Mouse (Mus musculus) forebrain, embryonic 11.5 days (tissue): ENCODE measurements at regions not wholly inside any gene's neighbourhood (a gene's known extent, or its start where the extent isn't known, plus 50 kb on each side); places are given as distances from the start of the nearest gene placed in this dataset.

Experiments used
- ATAC-seq: fragments of 200-750 bp; cut with Nextera tagmentation; replicated peaks from 2 replicates; pipeline ENCODE4 v1.8.0; 2017; ENCODE audit warnings: moderate TSS enrichment; ENCODE audit not compliant: low FRiP score
- DNase-seq: peaks from one replicate; pipeline ENCODE4 v3.0.0-alpha.2; 2017; ENCODE audit warnings: low spot score
- H3K27ac ChIP-seq: fragments of 300-500 bp; sonication (generic); 2 replicates; pipeline ENCODE4 v1.5.1; 2014; ENCODE audit warnings: low read depth, low read length
- H3K27me3 ChIP-seq: fragments of 300-500 bp; sonication (generic); 2 replicates; pipeline ENCODE4 v1.6.1; 2014; ENCODE audit warnings: mild to moderate bottlenecking, low read length, mixed read lengths; ENCODE audit not compliant: control insufficient read depth, insufficient read depth
- H3K36me3 ChIP-seq: fragments of 300-500 bp; sonication (generic); 2 replicates; pipeline ENCODE4 v1.6.1; 2014; ENCODE audit warnings: mild to moderate bottlenecking, low read length, moderate library complexity, mixed read lengths; ENCODE audit not compliant: control insufficient read depth, insufficient read depth
- H3K4me1 ChIP-seq: fragments of 300-500 bp; sonication (generic); replicated peaks from 2 replicates; pipeline ENCODE4 v1.6.1; 2014; ENCODE audit warnings: low read length, mixed read lengths; ENCODE audit not compliant: control insufficient read depth, insufficient read depth
- H3K4me2 ChIP-seq: fragments of 300-500 bp; sonication (generic); 2 replicates; pipeline ENCODE4 v1.6.1; 2014; ENCODE audit warnings: low read depth, mild to moderate bottlenecking, low read length, moderate library complexity, mixed read lengths; ENCODE audit not compliant: severe bottlenecking
- H3K4me3 ChIP-seq: fragments of 300-500 bp; sonication (generic); 2 replicates; pipeline ENCODE4 v1.5.1; 2014; ENCODE audit warnings: low read depth, low read length
- H3K9ac ChIP-seq: fragments of 300-500 bp; sonication (generic); 2 replicates; pipeline ENCODE4 v1.6.1; 2014; ENCODE audit warnings: low read length
- H3K9me3 ChIP-seq: fragments of 300-500 bp; sonication (generic); 2 replicates; pipeline ENCODE4 v1.6.1; 2016; ENCODE audit warnings: low read length, mixed read lengths; ENCODE audit not compliant: control insufficient read depth
- WGBS: fragments of 180-500 bp; shearing (Covaris S2); extraction: QIAGEN DNeasy Blood & Tissue Kit; methylation state at CpG from one replicate; pipeline ENCODE4 v1.1.7; 2014; 5-methylcytosine and 5-hydroxymethylcytosine counted together

GRCm38 (mm10) chr9:99954038-99954618 is 78.2 kb upstream of the Sox14 start:
- ATAC-seq = no peak
- H3K4me2 ChIP-seq = 0 out of 2 replicates have a peak overlapping the region, but pooled peaks have one; percentile 15
- no peak overlapping the region for H3K4me3 ChIP-seq
- no peak overlapping the region for H3K27ac ChIP-seq
- DNase-seq = no peak
- no peaks in the 10 kb centered on the region for H3K27me3 ChIP-seq
- H3K9me3 ChIP-seq = no peaks in the 10 kb centered on the region
- H3K9ac ChIP-seq = no peak overlapping the region
- H3K4me1 ChIP-seq = no peaks in the 10 kb centered on the region
- no peaks in the 10 kb centered on the region for H3K36me3 ChIP-seq
- 43% methylated on average over 6 of the region's 6 CpGs for WGBS
